Mouse (Mus musculus) lung, embryonic 14.5 days (tissue): ENCODE measurements around the gene Gpn3. TPM values are rescaled to one million over a fixed set of nuclear protein-coding genes. Genes with fewer than 3 reads are reported as not detected.

Experiments
- ATAC-seq: fragments of 200-750 bp; cut with Nextera tagmentation; 2 replicates; pipeline ENCODE4 v1.8.0; 2017; ENCODE audit warnings: mild to moderate bottlenecking, moderate TSS enrichment, moderate library complexity; ENCODE audit not compliant: insufficient read depth
- DNase-seq: peaks from one replicate; pipeline ENCODE4 v3.0.0-alpha.2; 2015
- H3K27ac ChIP-seq: fragments of 300-500 bp; sonication (generic); 2 replicates; pipeline ENCODE4 v1.5.1; 2014; ENCODE audit warnings: low read depth, mild to moderate bottlenecking, moderate library complexity
- H3K27me3 ChIP-seq: fragments of 300-500 bp; sonication (generic); 2 replicates; pipeline ENCODE4 v1.6.1; 2014; ENCODE audit warnings: low read length, control low read depth; ENCODE audit not compliant: insufficient read depth
- H3K36me3 ChIP-seq: fragments of 300-500 bp; sonication (generic); 2 replicates; pipeline ENCODE4 v1.6.1; 2014; ENCODE audit warnings: control low read depth; ENCODE audit not compliant: insufficient read depth
- H3K4me1 ChIP-seq: fragments of 300-500 bp; sonication (generic); 2 replicates; pipeline ENCODE4 v1.6.1; 2014; ENCODE audit warnings: antibody characterized with exemption, control low read depth; ENCODE audit not compliant: insufficient read depth
- H3K4me2 ChIP-seq: fragments of 300-500 bp; sonication (generic); 2 replicates; pipeline ENCODE4 v1.6.1; 2014; ENCODE audit warnings: mild to moderate bottlenecking
- H3K4me3 ChIP-seq: fragments of 300-500 bp; sonication (generic); 2 replicates; pipeline ENCODE4 v1.5.1; 2014; ENCODE audit warnings: low read depth, low read length
- H3K9ac ChIP-seq: fragments of 300-500 bp; sonication (generic); 2 replicates; pipeline ENCODE4 v1.6.1; 2014
- H3K9me3 ChIP-seq: fragments of 300-500 bp; sonication (generic); 2 replicates; pipeline ENCODE4 v1.6.1; 2016; ENCODE audit warnings: low read depth, low read length, control low read depth
- CTCF ChIP-seq: IDR thresholded peaks from 2 replicates; pipeline ENCODE4 v1.5.1; 2016; ENCODE audit warnings: antibody characterized with exemption, low read depth
- WGBS: fragments of 180-500 bp; shearing (Covaris S2); extraction: QIAGEN DNeasy Blood & Tissue Kit; methylation state at CpG from one replicate; pipeline ENCODE4 v1.1.7; 2014; 5-methylcytosine and 5-hydroxymethylcytosine counted together
- polyA plus RNA-seq: library from polyadenylated mRNA; unstranded; fragments of >200 nt; fragmentation: Nextera tagmentation; extraction: Ambion mirVana; gene quantifications from 2 replicates; pipeline ENCODE4 v1.2.1, GENCODE M21; 2014

The Gpn3 gene
- polyA plus RNA-seq, 1 experiment from 2014 or later, result 75.5 TPM

DNA sequence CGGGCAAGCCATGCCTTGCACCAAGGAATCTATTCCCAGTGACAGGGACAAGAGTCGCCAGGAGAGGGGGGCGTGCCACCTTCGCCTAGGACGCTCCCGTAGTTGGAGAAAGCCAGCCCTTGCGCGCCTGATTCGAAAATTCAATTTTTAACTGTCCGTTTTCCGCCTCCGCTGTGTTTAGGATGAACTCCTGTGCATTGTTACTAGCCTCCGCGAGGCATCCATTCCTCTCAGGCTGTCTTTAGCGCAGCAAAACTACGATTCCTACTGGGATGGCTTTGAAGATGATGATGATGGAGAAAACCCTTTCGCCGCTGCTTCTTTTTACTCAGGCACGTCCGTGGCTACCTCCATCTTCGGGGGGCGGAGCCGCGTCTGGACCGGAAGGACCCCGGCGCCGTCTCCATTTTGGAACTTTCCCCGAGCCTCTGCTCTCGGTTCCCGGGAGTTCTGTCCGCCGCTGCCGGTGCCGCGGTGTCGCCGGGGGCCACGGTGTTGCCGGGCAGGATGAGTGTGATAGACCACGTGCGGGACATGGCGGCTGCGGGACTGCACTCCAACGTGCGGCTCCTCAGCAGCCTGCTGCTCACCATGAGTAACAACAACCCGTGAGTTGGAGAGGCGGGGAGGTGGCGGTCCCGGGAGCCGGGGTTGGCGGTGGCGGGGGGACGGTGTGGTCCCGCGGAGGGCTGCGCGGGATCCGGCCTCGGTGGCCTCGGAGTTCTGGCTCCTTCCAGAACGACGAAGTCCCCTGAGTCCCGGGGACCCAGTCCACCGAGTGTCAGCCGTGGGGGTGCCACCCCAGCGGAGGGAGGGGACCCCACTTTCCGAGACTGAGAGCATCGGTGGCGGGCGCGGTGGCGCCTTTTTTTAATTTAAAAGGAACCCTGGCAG lies 50.6 kb downstream of the Gpn3 start:
- Histone ChIP-seq H3K36me3 (peaks cover 11% of the 10 kb centered on the region; the same call in 1 of the 2 replicates), H3K27me3 (no peaks in the 10 kb centered on the region), H3K27ac (peak overlapping the region; percentile 84), H3K9ac (peak overlapping the region; percentile 93), H3K4me1 (0 out of 2 replicates have a peak, but pooled peaks cover 4% of the 10 kb centered on the region), H3K4me3 (peak overlapping the region; percentile 96), H3K4me2 (peak overlapping the region; percentile 91), H3K9me3 (no peaks in the 10 kb centered on the region)
- under 1% methylated on average over 73 of the region's 73 CpGs for WGBS
- peak; percentile 36; the same call in 1 of the 2 replicates for TF ChIP-seq CTCF
- ATAC-seq, result peak; percentile 90
- DNase-seq, result peak; percentile 95

DNA sequence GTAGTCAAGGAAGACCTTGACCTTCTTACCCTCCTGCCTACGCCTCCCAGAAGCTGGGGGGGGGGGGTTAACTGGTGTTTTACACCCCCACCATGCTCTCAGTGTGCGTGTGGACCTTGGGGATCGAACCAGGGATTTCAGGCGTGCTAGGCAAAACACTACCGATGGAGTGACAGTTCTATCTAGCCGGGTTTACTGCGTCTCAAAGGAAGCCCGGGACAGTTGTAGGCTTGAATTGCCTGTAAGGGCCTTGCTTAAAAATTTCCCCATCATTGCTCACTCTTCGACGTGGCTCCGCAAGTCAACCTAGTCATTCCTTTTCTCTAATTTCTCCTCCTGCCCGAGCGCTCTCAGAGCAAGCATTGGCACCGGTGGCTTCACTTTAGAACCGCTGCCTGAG lies 51.4 kb downstream of the Gpn3 start:
- H3K4me3 ChIP-seq, result peak overlapping the region; percentile 96
- peaks cover 14% of the 10 kb centered on the region for H3K36me3 ChIP-seq
- WGBS, result 24% methylated on average over 15 of the region's 15 CpGs
- no peaks in the 10 kb centered on the region for H3K9me3 ChIP-seq
- DNase-seq, result no peak
- peak overlapping the region; percentile 93 for H3K9ac ChIP-seq
- 0 out of 2 replicates have a peak, but pooled peaks have one; percentile 26 for ATAC-seq
- H3K4me1 ChIP-seq, result 0 out of 2 replicates have a peak, but pooled peaks cover 4% of the 10 kb centered on the region
- no peak overlapping the region for H3K27ac ChIP-seq
- peak overlapping the region; percentile 91 for H3K4me2 ChIP-seq
- TF ChIP-seq CTCF, result no peak
- no peaks in the 10 kb centered on the region for H3K27me3 ChIP-seq

DNA sequence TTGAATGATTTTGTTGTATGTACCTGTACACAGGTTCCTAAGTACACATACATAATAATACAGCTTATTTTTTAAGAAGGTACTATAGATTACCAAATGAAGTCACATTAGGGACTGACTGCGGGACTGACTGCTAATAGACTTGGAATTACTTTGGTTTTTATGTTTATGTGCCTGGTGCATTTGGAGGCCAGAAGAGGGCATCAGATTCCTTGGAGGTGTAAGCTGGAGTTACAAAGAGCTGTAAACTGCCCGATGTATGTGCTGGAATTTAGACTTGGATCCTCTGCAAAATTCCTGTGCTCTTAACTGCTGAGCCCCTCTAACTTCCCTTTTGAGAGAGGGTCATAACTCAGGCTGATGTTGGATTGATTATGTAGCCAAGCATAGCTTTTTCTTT lies 53.9 kb downstream of the Gpn3 start:
- Histone ChIP-seq H3K4me1 (0 out of 2 replicates have a peak, but pooled peaks cover 4% of the 10 kb centered on the region), H3K9ac (no peak overlapping the region), H3K4me2 (no peak overlapping the region), H3K4me3 (no peak overlapping the region), H3K36me3 (peaks cover 38% of the 10 kb centered on the region), H3K27me3 (no peaks in the 10 kb centered on the region), H3K9me3 (no peaks in the 10 kb centered on the region), H3K27ac (no peak overlapping the region)
- DNase-seq, result no peak
- no peak for ATAC-seq
- WGBS, result 83% methylated on average over 2 of the region's 2 CpGs
- 0 out of 2 replicates have a peak, but pooled peaks have one; percentile 1 for TF ChIP-seq CTCF

DNA sequence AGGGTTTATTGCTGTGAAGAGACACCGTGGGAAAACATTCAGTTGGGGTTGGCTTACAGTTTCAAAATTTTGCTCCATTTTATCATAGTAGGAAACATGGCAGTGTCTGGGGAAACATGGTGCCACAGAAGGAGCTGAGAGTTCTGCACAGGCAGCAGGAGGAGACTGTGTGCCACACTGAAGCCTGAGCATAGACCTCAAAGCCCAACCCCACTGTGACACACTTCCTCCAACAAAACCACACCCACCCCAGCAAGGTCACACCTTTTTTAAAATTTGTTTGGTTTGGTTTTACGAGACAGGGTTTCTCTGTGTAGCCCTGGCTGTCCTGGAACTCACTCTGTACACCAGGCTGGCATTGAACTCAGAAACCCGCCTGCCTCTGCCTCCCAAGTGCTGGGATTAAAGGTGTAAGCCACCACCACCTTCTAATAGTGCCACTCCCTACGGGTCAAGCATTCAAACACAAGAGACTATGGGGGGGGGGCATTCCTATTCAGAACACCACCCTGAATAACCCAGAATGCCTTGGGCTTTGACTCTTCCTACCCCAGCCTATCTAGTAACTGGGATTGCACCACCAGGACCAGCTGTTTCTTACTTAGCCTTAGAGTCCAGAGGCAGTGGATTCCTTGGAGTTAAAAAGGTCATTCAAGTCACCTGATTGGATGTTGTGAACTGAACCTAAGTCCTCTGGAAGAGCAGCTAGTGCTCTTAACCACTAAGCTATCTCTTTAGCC lies 58.5 kb downstream of the Gpn3 start:
- no peak for TF ChIP-seq CTCF
- H3K4me3 ChIP-seq, result no peak overlapping the region
- no peaks in the 10 kb centered on the region for H3K4me1 ChIP-seq
- H3K27ac ChIP-seq, result no peak overlapping the region
- DNase-seq (no peak), ATAC-seq (no peak)
- H3K9ac ChIP-seq, result no peak overlapping the region
- H3K9me3 ChIP-seq, result no peaks in the 10 kb centered on the region
- H3K4me2 ChIP-seq, result no peak overlapping the region
- no peaks in the 10 kb centered on the region for H3K27me3 ChIP-seq
- H3K36me3 ChIP-seq, result peaks cover 77% of the 10 kb centered on the region
- 92% methylated on average over 4 of the region's 4 CpGs for WGBS

DNA sequence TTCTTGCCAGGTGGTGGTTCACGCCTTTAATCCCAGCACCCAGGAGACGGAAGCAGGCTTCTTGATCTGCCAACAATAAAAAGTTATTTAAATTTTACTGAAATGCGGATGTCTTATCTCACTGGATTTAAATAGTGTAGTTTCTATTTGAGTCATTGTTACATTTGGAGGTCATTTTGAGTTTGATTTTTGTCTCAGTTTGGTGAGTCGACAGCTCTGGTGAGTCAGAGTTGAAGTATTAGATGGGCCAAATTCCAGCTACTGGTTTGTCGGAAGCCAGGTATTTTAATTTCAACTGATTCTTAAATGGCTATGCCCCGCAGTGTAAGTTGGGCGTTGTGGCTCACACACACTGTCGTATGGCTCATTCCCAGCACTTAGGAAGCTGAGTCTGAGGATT lies 59.5 kb downstream of the Gpn3 start:
- ATAC-seq (no peak), DNase-seq (no peak)
- H3K36me3 ChIP-seq, result peaks cover 83% of the 10 kb centered on the region
- no peaks in the 10 kb centered on the region for H3K4me1 ChIP-seq
- H3K4me2 ChIP-seq, result no peak overlapping the region
- H3K9me3 ChIP-seq, result no peaks in the 10 kb centered on the region
- no peak overlapping the region for H3K4me3 ChIP-seq
- H3K27me3 ChIP-seq, result no peaks in the 10 kb centered on the region
- no peak for TF ChIP-seq CTCF
- H3K27ac ChIP-seq, result no peak overlapping the region
- 94% methylated on average over 8 of the region's 8 CpGs for WGBS
- no peak overlapping the region for H3K9ac ChIP-seq

Other genes starting within 250 kb of the Gpn3 start
- 0.33 TPM in 1 of 2 replicates, not detected in the other for gene Ccdc63, start 231.1 kb upstream of the Gpn3 start, polyA plus RNA-seq
- 276 and 293 TPM in 2 replicates for gene Ppp1cc, start 213.6 kb upstream of the Gpn3 start, polyA plus RNA-seq
- gene Hvcn1, start 165.1 kb upstream of the Gpn3 start, polyA plus RNA-seq, result 6.1 and 8.2 TPM in 2 replicates
- gene Tctn1, start 107.4 kb upstream of the Gpn3 start, polyA plus RNA-seq, result 5.7 and 6.9 TPM in 2 replicates
- gene Pptc7, start 87.5 kb upstream of the Gpn3 start, polyA plus RNA-seq, result 9.5 and 10.1 TPM in 2 replicates
- gene Rad9b, start 17.6 kb upstream of the Gpn3 start, polyA plus RNA-seq, result 5.3 and 6.4 TPM in 2 replicates
- 219 and 223 TPM in 2 replicates for gene Vps29, start 17.5 kb upstream of the Gpn3 start, polyA plus RNA-seq
- 74.4 and 77.3 TPM in 2 replicates for gene Fam216a, start 488 bp downstream of the Gpn3 start, polyA plus RNA-seq
- 45.7 and 48.7 TPM in 2 replicates for gene Arpc3, start 20.0 kb downstream of the Gpn3 start, polyA plus RNA-seq
- gene Anapc7, start 49.8 kb downstream of the Gpn3 start, polyA plus RNA-seq, result 26.8 and 31.9 TPM in 2 replicates
- gene Atp2a2, start 130.3 kb downstream of the Gpn3 start, polyA plus RNA-seq, result 43.8 and 45.5 TPM in 2 replicates
- gene Ift81, start 242.6 kb downstream of the Gpn3 start, polyA plus RNA-seq, result 38.4 and 39.6 TPM in 2 replicates